Comparison of ENCODE assay signal across 8 mouse cellular contexts in genomic region chr15:100599276-100600046, GRCm38 (mm10). TPM values are rescaled to one million over a fixed set of nuclear protein-coding genes. Genes with fewer than 3 reads are reported as not detected.
DNase-seq lines count a peak whose midpoint lies in the region; ATAC-seq and TF ChIP-seq lines count a peak whose summit lies in the region.

Gene Pou6f1 (minus strand): TSS chr15:100599984.

- no peak for DNase-seq in G1E (ENCODE audit: low spot score)
- DNase-seq in brain, embryonic 14.5 days (ENCODE audit: low read depth): peak; percentile 39
- peak; percentile 57 for DNase-seq in forebrain, postnatal 0 days
- peak; percentile 52 for DNase-seq in hindbrain, embryonic 10.5 days (ENCODE audit: low spot score)
- no peak for DNase-seq in layer of hippocampus, adult 8-10 months (ENCODE audit: low spot score in 2 of 2)
- peak; percentile 31 for DNase-seq in lung, embryonic 14.5 days
- peak; percentile 67 for DNase-seq in ovary, postnatal 36 days (ENCODE audit: low spot score)

- H3K4me2 ChIP-seq in forebrain, postnatal 0 days (ENCODE audit: low read depth): peak within 1 kb of the TSS; percentile 93
- H3K4me2 ChIP-seq in lung, embryonic 14.5 days: peak within 1 kb of the TSS; percentile 98

- H3K27ac ChIP-seq in forebrain, postnatal 0 days (ENCODE audit: low read depth, low read length): peak within 1 kb of the TSS; percentile 88
- peak within 1 kb of the TSS; percentile 96 for H3K27ac ChIP-seq in hindbrain, embryonic 10.5 days
- peak within 1 kb of the TSS; percentile 36; the same call in 1 of the 2 replicates for H3K27ac ChIP-seq in lung, embryonic 14.5 days (ENCODE audit: low read depth)

- peak; percentile 50 for TF ChIP-seq POLR2A in brain, embryonic 14.5 days (IDR thresholded peaks at IDR 0.05; ENCODE audit: borderline replicate concordance, extremely low read depth, insufficient read depth, insufficient read length, poor library complexity, severe bottlenecking)

- no peak for ATAC-seq in G1E (ENCODE audit: extremely low read depth, insufficient number of reproducible peaks, low FRiP score, poor library complexity, severe bottlenecking)
- peak; percentile 50 for ATAC-seq in forebrain, postnatal 0 days
- ATAC-seq in lung, embryonic 14.5 days (ENCODE audit: insufficient read depth): peak; percentile 62
- no peak for ATAC-seq in megakaryocyte-erythroid progenitor cell, adult 5-6 weeks (replicated peaks; ENCODE audit: low FRiP score, low TSS enrichment, poor library complexity, severe bottlenecking)

- H3K4me3 ChIP-seq in G1E (ENCODE audit: low read depth, low read length): peak within 1 kb of the TSS; percentile 67
- peak within 1 kb of the TSS; percentile 97 for H3K4me3 ChIP-seq in forebrain, postnatal 0 days (ENCODE audit: low read depth, low read length)
- H3K4me3 ChIP-seq in hindbrain, embryonic 10.5 days: peak within 1 kb of the TSS; percentile 82
- peak within 1 kb of the TSS; percentile 77 for H3K4me3 ChIP-seq in lung, embryonic 14.5 days (ENCODE audit: low read depth, low read length)

- no peak for TF ChIP-seq CTCF in G1E (IDR thresholded peaks at IDR 0.05; ENCODE audit: low read depth, low read length)
- TF ChIP-seq CTCF in brain, embryonic 14.5 days (IDR thresholded peaks at IDR 0.05; ENCODE audit: borderline replicate concordance, extremely low read depth, insufficient read depth, insufficient read length): no peak
- no peak for TF ChIP-seq CTCF in forebrain, postnatal 0 days (IDR thresholded peaks at IDR 0.05; ENCODE audit: low read depth)
- no peak for TF ChIP-seq CTCF in lung, embryonic 14.5 days (IDR thresholded peaks at IDR 0.05; ENCODE audit: low read depth)

- peak within 1 kb of the TSS; percentile 95 for H3K9ac ChIP-seq in forebrain, postnatal 0 days
- peak within 1 kb of the TSS; percentile 80 for H3K9ac ChIP-seq in lung, embryonic 14.5 days

- H3K36me3 ChIP-seq in G1E (replicated peaks): no peaks in the 10 kb centered on the region
- no peaks in the 10 kb centered on the region for H3K36me3 ChIP-seq in forebrain, postnatal 0 days (ENCODE audit: insufficient read depth)
- H3K36me3 ChIP-seq in hindbrain, embryonic 10.5 days: no peaks in the 10 kb centered on the region
- H3K36me3 ChIP-seq in lung, embryonic 14.5 days (ENCODE audit: insufficient read depth): no peaks in the 10 kb centered on the region

- no peaks in the 10 kb centered on the region for H3K9me3 ChIP-seq in G1E (replicated peaks)
- no peaks in the 10 kb centered on the region for H3K9me3 ChIP-seq in forebrain, postnatal 0 days (ENCODE audit: low read length)
- H3K9me3 ChIP-seq in hindbrain, embryonic 10.5 days: no peaks in the 10 kb centered on the region
- H3K9me3 ChIP-seq in lung, embryonic 14.5 days (ENCODE audit: low read depth, low read length): no peaks in the 10 kb centered on the region

- peaks cover 5% of the 10 kb centered on the region; the same call in 1 of the 2 replicates for H3K4me1 ChIP-seq in G1E (ENCODE audit: insufficient read depth, low read depth, low read length)
- H3K4me1 ChIP-seq in forebrain, postnatal 0 days (ENCODE audit: insufficient read depth): peaks cover 5% of the 10 kb centered on the region; the same call in 1 of the 2 replicates
- peaks cover 40% of the 10 kb centered on the region for H3K4me1 ChIP-seq in hindbrain, embryonic 10.5 days (replicated peaks)
- H3K4me1 ChIP-seq in lung, embryonic 14.5 days (ENCODE audit: insufficient read depth): peaks cover 4% of the 10 kb centered on the region; the same call in 1 of the 2 replicates

- peaks cover 29% of the 10 kb centered on the region for H3K27me3 ChIP-seq in G1E (ENCODE audit: insufficient read depth, low read length)
- no peaks in the 10 kb centered on the region for H3K27me3 ChIP-seq in forebrain, postnatal 0 days (ENCODE audit: insufficient read depth, low read length)
- peaks cover 72% of the 10 kb centered on the region for H3K27me3 ChIP-seq in hindbrain, embryonic 10.5 days (ENCODE audit: insufficient read depth, poor library complexity, severe bottlenecking)
- peaks cover 25% of the 10 kb centered on the region for H3K27me3 ChIP-seq in lung, embryonic 14.5 days (ENCODE audit: insufficient read depth, low read length)

- WGBS in forebrain, postnatal 0 days: under 1% methylated on average over 60 of the region's 76 CpGs
- under 1% methylated on average over 76 of the region's 76 CpGs for WGBS in hindbrain, embryonic 10.5 days
- under 1% methylated on average over 60 of the region's 76 CpGs for WGBS in lung, embryonic 14.5 days

RNA-seq across cellular contexts. Expression of gene Pou6f1, which starts in this region (rescaled TPM):
- total RNA-seq in G1E (2014; fragmentation: Nextera tagmentation): 0.19 and 0.53 TPM in 2 replicates
- total RNA-seq in G1E (2017): 0.11 TPM in 1 of 2 replicates, not detected in the other
- polyA plus RNA-seq in G1E (2012): 0.33 and 0.74 TPM in 2 replicates
- polyA plus RNA-seq in brain, embryonic 14.5 days (2012; rRNA removed): 100 and 120 TPM in 2 replicates
- total RNA-seq in forebrain, postnatal 0 days (2014; rRNA removed): 72.4 and 77.4 TPM in 2 replicates
- polyA plus RNA-seq in forebrain, postnatal 0 days (2015; fragmentation: Nextera tagmentation; extraction: Ambion mirVana): 32.2 and 33.3 TPM in 2 replicates
- 4.5 and 9.8 TPM in 2 replicates for polyA plus RNA-seq in hindbrain, embryonic 10.5 days (2016; fragmentation: Nextera tagmentation; extraction: Ambion mirVana)
- 100 to 1,000 TPM in 3 of 4 experiments, 10 to 100 TPM in 1; 99.4 to 115 (median 109) TPM for total RNA-seq in layer of hippocampus, adult 8-10 months (2022)
- 6.5 and 7.6 TPM in 2 replicates for polyA plus RNA-seq in lung, embryonic 14.5 days (2014; fragmentation: Nextera tagmentation; extraction: Ambion mirVana)
- 0.96 and 1.2 TPM in 2 replicates for total RNA-seq in megakaryocyte-erythroid progenitor cell, adult 5-6 weeks (2014; fragmentation: Nextera tagmentation)
- total RNA-seq in megakaryocyte-erythroid progenitor cell, adult 5-6 weeks (2017): not detected in 2 replicates

Comparison
In these comparisons a context has a peak if more than half of its experiments do, and no peak if none do; other contexts are left out.
1. RNA of gene Pou6f1 (total RNA-seq): 99.4 to 115 TPM in layer of hippocampus, adult 8-10 months and 72.4 to 77.4 TPM in forebrain, postnatal 0 days; 0.96 to 1.2 TPM in megakaryocyte-erythroid progenitor cell, adult 5-6 weeks and 0.11 to 0.53 TPM in G1E; every median in the first group is over 10 times any median in the second.
2. ATAC-seq: peak in forebrain, postnatal 0 days (single experiment) and lung, embryonic 14.5 days (single experiment); none in G1E (single experiment) and megakaryocyte-erythroid progenitor cell, adult 5-6 weeks (single experiment).
3. DNase-seq: peak in brain, embryonic 14.5 days (single experiment), forebrain, postnatal 0 days (single experiment), hindbrain, embryonic 10.5 days (single experiment), lung, embryonic 14.5 days (single experiment) and ovary, postnatal 36 days (single experiment); none in G1E (single experiment) and layer of hippocampus, adult 8-10 months (0 of 2).
4. H3K27ac ChIP-seq: peak in every context shown above with its lines; median percentile 96 in hindbrain, embryonic 10.5 days; 88 in forebrain, postnatal 0 days; 36 in lung, embryonic 14.5 days.
5. Peak in every context shown above with its lines, with median percentiles within 50 percentile points of each other: H3K4me3 ChIP-seq.